Mouse (Mus musculus) embryonic facial prominence, embryonic 10.5 days (tissue): ENCODE results near the gene Tspan6. TPM values are rescaled to one million over a fixed set of nuclear protein-coding genes. Genes with fewer than 3 reads are reported as not detected.

Experiments
- DNase-seq: peaks from one replicate; pipeline ENCODE4 v3.0.0-alpha.2; 2017; ENCODE audit warnings: low spot score
- H3K27ac ChIP-seq: fragments of 300-500 bp; sonication (generic); replicated peaks from 2 replicates; pipeline ENCODE4 v1.5.1; 2016; ENCODE audit warnings: mild to moderate bottlenecking
- H3K27me3 ChIP-seq: fragments of 300-500 bp; sonication (generic); replicated peaks from 2 replicates; pipeline ENCODE4 v1.6.1; 2016; ENCODE audit warnings: low read depth, mild to moderate bottlenecking; ENCODE audit not compliant: poor library complexity, severe bottlenecking
- H3K36me3 ChIP-seq: fragments of 300-500 bp; sonication (generic); replicated peaks from 2 replicates; pipeline ENCODE4 v1.6.1; 2016; ENCODE audit warnings: mild to moderate bottlenecking, moderate library complexity
- H3K4me1 ChIP-seq: fragments of 300-500 bp; sonication (generic); 2 replicates; pipeline ENCODE4 v1.6.1; 2016
- H3K4me3 ChIP-seq: fragments of 300-500 bp; sonication (generic); 2 replicates; pipeline ENCODE4 v1.5.1; 2016; ENCODE audit warnings: mild to moderate bottlenecking, moderate library complexity
- H3K9me3 ChIP-seq: fragments of 300-500 bp; sonication (generic); 2 replicates; pipeline ENCODE4 v1.6.1; 2016; ENCODE audit warnings: mild to moderate bottlenecking
- WGBS: fragments of 180-500 bp; shearing (Covaris S2); methylation state at CpG from one replicate; pipeline ENCODE4 v1.1.7; 2016; 5-methylcytosine and 5-hydroxymethylcytosine counted together
- polyA plus RNA-seq: library from polyadenylated mRNA; unstranded; fragments of >200 nt; fragmentation: Nextera tagmentation; extraction: Ambion mirVana; gene quantifications from 2 replicates; pipeline ENCODE4 v1.2.1, GENCODE M21; 2016

The Tspan6 gene
- polyA plus RNA-seq, 1 experiment from 2014 or later, result 198 TPM

- Histone ChIP-seq H3K4me3 (no peak overlapping the region), H3K9me3 (no peaks in the 10 kb centered on the region), H3K4me1 (no peaks in the 10 kb centered on the region), H3K27ac (no peak overlapping the region), H3K36me3 (peaks cover 23% of the 10 kb centered on the region), H3K27me3 (no peaks in the 10 kb centered on the region; the same call in 1 of the 2 replicates)
- no peak for DNase-seq
- 92% methylated on average over 3 of the region's 3 CpGs for WGBS
Observed at GRCm38 (mm10) chrX:133887308-133887707, 10.9 kb downstream of the Tspan6 start.

GRCm38 (mm10) chrX:133869743-133870142 is 28.5 kb downstream of the Tspan6 start:
- Histone ChIP-seq H3K9me3 (no peaks in the 10 kb centered on the region), H3K27ac (no peak overlapping the region), H3K27me3 (peaks cover 11% of the 10 kb centered on the region; the same call in 1 of the 2 replicates), H3K4me3 (no peak overlapping the region), H3K4me1 (no peaks in the 10 kb centered on the region), H3K36me3 (no peaks in the 10 kb centered on the region)
- DNase-seq, result no peak
- 90% methylated on average over 6 of the region's 6 CpGs for WGBS

- WGBS, result 87% methylated on average over 4 of the region's 4 CpGs
Observed at GRCm38 (mm10) chrX:133853637-133854036, 44.6 kb downstream of the Tspan6 start.

GRCm38 (mm10) chrX:133850680-133851079 is 47.5 kb downstream of the Tspan6 start, which contains the start of gene Tnmd:
TSS of gene Tnmd (plus strand) at chrX:133850980.
- Histone ChIP-seq H3K27me3 (peaks cover 44% of the 10 kb centered on the region), H3K36me3 (no peaks in the 10 kb centered on the region), H3K4me3 (no peak within 1 kb of the TSS), H3K9me3 (no peaks in the 10 kb centered on the region), H3K27ac (no peak within 1 kb of the TSS), H3K4me1 (0 out of 2 replicates have a peak, but pooled peaks cover 6% of the 10 kb centered on the region)
- WGBS, result 82% methylated on average over 5 of the region's 5 CpGs
- no peak for DNase-seq

More at GRCm38 (mm10) chrX:133853637-133854036, 44.6 kb downstream of the Tspan6 start:
- H3K27me3 ChIP-seq, result peaks cover 60% of the 10 kb centered on the region
- no peak overlapping the region for H3K27ac ChIP-seq
- no peaks in the 10 kb centered on the region for H3K36me3 ChIP-seq
- no peaks in the 10 kb centered on the region for H3K9me3 ChIP-seq
- no peak for DNase-seq
- H3K4me3 ChIP-seq, result no peak overlapping the region
- 0 out of 2 replicates have a peak, but pooled peaks cover 6% of the 10 kb centered on the region for H3K4me1 ChIP-seq

Other genes with a start within 250 kb of the Tspan6 start
- 3.4 and 5.1 TPM in 2 replicates for gene Pcdh19, start 209.4 kb downstream of the Tspan6 start, polyA plus RNA-seq
- 0.32 TPM in 1 of 2 replicates, not detected in the other for gene Tnmd, start 47.4 kb downstream of the Tspan6 start, polyA plus RNA-seq
- gene Srpx2, start 10.0 kb upstream of the Tspan6 start, polyA plus RNA-seq, result 0.45 and 0.59 TPM in 2 replicates
- gene Sytl4, start 83.4 kb upstream of the Tspan6 start, polyA plus RNA-seq, result 1.6 and 1.7 TPM in 2 replicates
- gene Cstf2, start 160.8 kb upstream of the Tspan6 start, polyA plus RNA-seq, result 68.1 and 68.3 TPM in 2 replicates